In genomic region chr3:115646993-115647392, GRCm38 (mm10) we compare ENCODE assay signal across 16 mouse cellular contexts.
A peak's percentile ranks its signal among the peaks of the same experiment; 100 is the strongest.
DNase-seq lines count a peak whose midpoint lies in the region; ATAC-seq lines count a peak whose summit lies in the region.
"Had no signal": no experiment of that assay in that cellular context is flagged by ENCODE, and none has a peak within 500 bp of the region (broad histone marks: within the 10 kb centered on the region; RNA-seq: fewer than 3 reads in every experiment).

No protein-coding gene starts in this region.

- no peaks in the 10 kb centered on the region for H3K4me1 ChIP-seq in kidney, embryonic 14.5 days (ENCODE audit: control insufficient read depth, insufficient read depth, low read length)
- no peaks in the 10 kb centered on the region for H3K4me1 ChIP-seq in hindbrain, embryonic 11.5 days (replicated peaks; ENCODE audit: control insufficient read depth, insufficient read depth, low read length)

- ATAC-seq in kidney, embryonic 14.5 days (ENCODE audit: low FRiP score, low TSS enrichment), result peak; percentile 10; the same call in 1 of the 2 replicates
- no peak for ATAC-seq in hindbrain, embryonic 11.5 days (ENCODE audit: low FRiP score)
- ATAC-seq: activated CD4-positive, CD25-positive, alpha-beta regulatory T cell, adult 4 months; midbrain, embryonic 13.5 days had no signal

- H3K4me2 ChIP-seq in kidney, embryonic 14.5 days (replicated peaks; ENCODE audit: low read depth, low read length), result no peak overlapping the region
- no peak overlapping the region for H3K4me2 ChIP-seq in hindbrain, embryonic 11.5 days (replicated peaks; ENCODE audit: low read depth, low read length)
- H3K4me2 ChIP-seq: midbrain, embryonic 13.5 days had no signal

- no peaks in the 10 kb centered on the region for H3K9me3 ChIP-seq in kidney, embryonic 14.5 days (ENCODE audit: control insufficient read depth, low read length)
- H3K9me3 ChIP-seq in hindbrain, embryonic 11.5 days (ENCODE audit: control insufficient read depth, low read length), result no peaks in the 10 kb centered on the region
- H3K9me3 ChIP-seq: embryonic facial prominence, embryonic 10.5 days; midbrain, embryonic 13.5 days had no signal

- intact Hi-C loops in heart, postnatal 25 days (cut with DNase I), result loop anchor here (5.0 to 10.0 kb wide), 2 partner anchors 240 to 652 kb away; partner anchors contain the start of gene Dph5

- no peaks in the 10 kb centered on the region for H3K36me3 ChIP-seq in kidney, embryonic 14.5 days (ENCODE audit: control insufficient read depth, insufficient read depth, low read length)
- no peaks in the 10 kb centered on the region for H3K36me3 ChIP-seq in hindbrain, embryonic 11.5 days (ENCODE audit: control insufficient read depth, insufficient read depth, low read length)
- H3K36me3 ChIP-seq: embryonic facial prominence, embryonic 10.5 days; midbrain, embryonic 13.5 days had no signal

- no peak overlapping the region for H3K4me3 ChIP-seq in kidney, embryonic 14.5 days (ENCODE audit: low read length)
- H3K4me3 ChIP-seq in hindbrain, embryonic 11.5 days (ENCODE audit: low read depth, low read length), result no peak overlapping the region
- H3K4me3 ChIP-seq: embryonic facial prominence, embryonic 10.5 days; midbrain, embryonic 13.5 days had no signal

- 21% methylated on average over 7 of the region's 7 CpGs for WGBS in kidney, embryonic 14.5 days
- 75% methylated on average over 7 of the region's 7 CpGs for WGBS in hindbrain, embryonic 11.5 days

- H3K27me3 ChIP-seq in kidney, embryonic 14.5 days (ENCODE audit: control insufficient read depth, insufficient read depth, low read length), result no peaks in the 10 kb centered on the region
- no peaks in the 10 kb centered on the region for H3K27me3 ChIP-seq in hindbrain, embryonic 11.5 days (ENCODE audit: control insufficient read depth, insufficient read depth, low read length)
- H3K27me3 ChIP-seq: midbrain, embryonic 13.5 days had no signal

- H3K9ac ChIP-seq in kidney, embryonic 14.5 days (ENCODE audit: low read depth, low read length), result no peak overlapping the region
- H3K9ac ChIP-seq in hindbrain, embryonic 11.5 days (ENCODE audit: low read depth, low read length), result no peak overlapping the region
- H3K9ac ChIP-seq: liver, embryonic 14.5 days; midbrain, embryonic 13.5 days had no signal

- DNase-seq in kidney, postnatal 25 days, result no peak
- DNase-seq in adipocyte (ENCODE audit: low spot score), result peak; percentile 27
- peak; percentile 77 for DNase-seq in heart, adult 8-10 months (ENCODE audit: low spot score)
- peak; percentile 16 for DNase-seq in heart, postnatal 25 days (ENCODE audit: low spot score)
- no peak for DNase-seq in hindbrain, embryonic 11.5 days (ENCODE audit: low spot score)
- no peak for DNase-seq in thymus, postnatal 10 days (ENCODE audit: low spot score in 2 of 2)
- no peak for DNase-seq in cerebellum, adult 18-20 months
- DNase-seq: cerebellum, postnatal 25 days; layer of hippocampus, postnatal 36 days; left cerebral cortex, postnatal 4 days; thymus, postnatal 36 days had no signal

- 0 out of 2 replicates have a peak overlapping the region, but pooled peaks have one; percentile 4 for H3K27ac ChIP-seq in kidney, embryonic 14.5 days (ENCODE audit: low read depth, low read length)
- no peak overlapping the region for H3K27ac ChIP-seq in hindbrain, embryonic 11.5 days (ENCODE audit: low read depth, low read length)
- H3K27ac ChIP-seq: embryonic facial prominence, embryonic 10.5 days; liver, embryonic 14.5 days; midbrain, embryonic 13.5 days had no signal

Comparison
In these comparisons a context has a peak if more than half of its experiments do, and no peak if none do; other contexts are left out.
1. DNase-seq: peak in adipocyte (single experiment), heart, adult 8-10 months (single experiment) and heart, postnatal 25 days (single experiment); none in kidney, postnatal 25 days (0 of 2), hindbrain, embryonic 11.5 days (single experiment), thymus, postnatal 10 days (0 of 2) and cerebellum, adult 18-20 months (0 of 2).